Mouse (Mus musculus): ENCODE results near the gene Rnf144a. TPM values are rescaled to one million over a fixed set of nuclear protein-coding genes. Genes with fewer than 3 reads are reported as not detected.

The Rnf144a gene
- polyA plus RNA-seq, 1 experiment from 2014 or later: 7.4 TPM

GRCm38 (mm10) chr12:26277002-26277669 lies 137.9 kb downstream of the Rnf144a start:
- Histone ChIP-seq H3K4me3 (ENCODE audit: low read depth, low read length) (no peak overlapping the region), H3K9me3 (replicated peaks; ENCODE audit: control insufficient read depth, low read length) (no peaks in the 10 kb centered on the region), H3K27me3 (ENCODE audit: control insufficient read depth, insufficient read depth, low read length) (no peaks in the 10 kb centered on the region), H3K9ac (ENCODE audit: low read depth, low read length) (no peak overlapping the region), H3K27ac (ENCODE audit: low read depth, low read length) (no peak overlapping the region), H3K4me1 (ENCODE audit: control insufficient read depth, insufficient read depth, low read length) (no peaks in the 10 kb centered on the region), H3K36me3 (ENCODE audit: control insufficient read depth, insufficient read depth, low read length) (no peaks in the 10 kb centered on the region), H3K4me2 (no peak overlapping the region)
- no peak for ATAC-seq (replicated peaks; ENCODE audit: insufficient number of reproducible peaks, low FRiP score, low TSS enrichment)
- WGBS (ENCODE audit: insufficient replicate concordance): 41% methylated on average over 7 of the region's 7 CpGs

GRCm38 (mm10) chr12:26276556-26276955 lies 138.5 kb downstream of the Rnf144a start:
- ATAC-seq (replicated peaks; ENCODE audit: insufficient number of reproducible peaks, low FRiP score, low TSS enrichment): no peak
- H3K27ac ChIP-seq (ENCODE audit: low read depth, low read length): no peak overlapping the region
- no peaks in the 10 kb centered on the region for H3K27me3 ChIP-seq (ENCODE audit: control insufficient read depth, insufficient read depth, low read length)
- no peaks in the 10 kb centered on the region for H3K36me3 ChIP-seq (ENCODE audit: control insufficient read depth, insufficient read depth, low read length)
- H3K4me2 ChIP-seq: no peak overlapping the region
- H3K9ac ChIP-seq (ENCODE audit: low read depth, low read length): no peak overlapping the region
- no peaks in the 10 kb centered on the region for H3K4me1 ChIP-seq (ENCODE audit: control insufficient read depth, insufficient read depth, low read length)
- 49% methylated on average over 2 of the region's 2 CpGs for WGBS (ENCODE audit: insufficient replicate concordance)
- H3K4me3 ChIP-seq (ENCODE audit: low read depth, low read length): no peak overlapping the region
- H3K9me3 ChIP-seq (replicated peaks; ENCODE audit: control insufficient read depth, low read length): no peaks in the 10 kb centered on the region

Small RNA genes within 50 kb of the gene (microRNA-seq; reads per million reads assigned to microRNA genes)
- 209 reads per million, percentile 71 among the genes with 10 or more reads in this experiment for gene Mir6538 (ENCODE audit: borderline number of aligned reads)

Other genes with a start within 250 kb of the Rnf144a start
- gene Rsad2, start 41.2 kb upstream of the Rnf144a start, polyA plus RNA-seq (2014; fragmentation: Nextera tagmentation; extraction: Ambion mirVana): 0.13 and 0.20 TPM in 2 replicates
- gene Cmpk2, start 54.0 kb upstream of the Rnf144a start, polyA plus RNA-seq (2014; fragmentation: Nextera tagmentation; extraction: Ambion mirVana): 9.1 and 9.3 TPM in 2 replicates

Data from heart, embryonic 11.5 days (tissue).